Mouse (Mus musculus): ENCODE measurements around the gene Usp8.
A peak's percentile ranks its signal among the peaks of the same experiment; 100 is the strongest.

Gene Usp8

DNA sequence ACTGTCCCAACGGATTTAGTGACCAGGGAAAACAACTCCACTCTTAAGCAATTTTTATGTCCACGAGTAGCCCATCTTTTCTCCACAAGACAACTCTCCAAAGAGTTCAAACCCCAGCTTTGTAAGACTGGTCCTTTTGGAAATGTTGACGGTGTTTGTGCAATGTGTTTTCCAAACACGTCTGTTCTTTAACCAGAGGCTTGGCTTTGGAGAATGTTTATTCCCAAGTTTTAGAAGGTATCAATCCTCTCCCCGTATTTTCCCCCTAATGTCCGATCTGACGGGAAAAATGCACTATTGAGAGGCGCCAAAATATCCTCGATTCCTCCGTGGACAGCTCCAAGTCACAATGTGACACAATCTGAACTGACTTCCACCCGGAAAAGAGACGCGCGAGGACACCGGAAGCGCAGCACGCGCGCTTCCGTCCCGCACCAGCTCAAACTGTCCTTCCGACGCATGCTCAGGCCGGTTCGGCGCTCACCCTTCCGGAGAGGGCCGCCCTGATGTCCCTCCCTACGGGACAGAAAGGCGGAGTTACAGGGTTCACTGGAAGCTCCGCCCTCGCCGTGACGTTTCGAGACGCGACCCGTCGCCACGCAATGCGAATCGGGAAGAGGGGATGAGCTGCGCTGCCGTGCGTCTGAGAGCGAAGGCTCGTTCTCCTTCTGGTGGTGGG is at the start of gene Usp8:
Usp8 (plus strand) TSS at position 570 of the 679 bp plus-strand sequence.
- peak; percentile 94 for DNase-seq (ENCODE audit: low spot score)

GRCm38 (mm10) chr2:126663481-126663880 is 43.6 kb upstream of the Usp8 start:
- no peak for DNase-seq (ENCODE audit: low spot score)

GRCm38 (mm10) chr2:126665984-126666383 is 41.1 kb upstream of the Usp8 start:
- DNase-seq (ENCODE audit: low spot score), result no peak

DNA sequence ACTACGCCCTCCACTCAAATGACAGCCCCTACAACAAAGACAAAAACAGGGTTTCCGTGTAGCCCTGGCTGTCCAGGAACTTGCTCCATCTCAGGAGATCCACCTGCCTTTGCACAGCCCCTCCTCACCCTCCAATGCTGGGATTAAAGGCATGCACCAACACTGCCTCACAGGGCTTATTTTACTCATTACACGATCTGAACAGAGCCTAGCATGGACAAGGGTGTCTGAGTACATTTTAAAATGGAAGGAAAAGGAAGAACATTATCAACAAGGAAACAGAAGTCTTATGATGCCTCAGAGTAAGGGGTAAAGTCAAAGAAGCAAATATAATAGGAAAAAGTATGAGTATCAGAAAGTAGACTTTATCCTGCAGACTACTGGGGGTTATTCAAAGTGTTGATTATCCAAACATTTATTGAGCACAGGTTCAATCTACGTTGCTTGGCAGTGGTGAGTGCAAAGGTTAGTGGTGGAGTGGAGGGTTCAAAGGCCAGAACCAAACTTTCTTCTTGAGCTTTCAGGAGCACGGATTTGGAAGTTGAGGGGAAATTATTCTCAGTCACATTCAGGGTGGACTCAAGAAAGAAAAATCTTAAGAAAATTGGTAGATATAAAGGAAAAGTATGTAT is 38.4 kb upstream of the Usp8 start:
- no peak for DNase-seq (ENCODE audit: low spot score)

- no peak for DNase-seq (ENCODE audit: low spot score)
These were observed 33.5 kb upstream of the Usp8 start for GRCm38 (mm10) chr2:126673317-126674242.

- peak; percentile 26 for DNase-seq (ENCODE audit: low spot score)
These were observed 32.5 kb upstream of the Usp8 start for GRCm38 (mm10) chr2:126674441-126675168.

DNA sequence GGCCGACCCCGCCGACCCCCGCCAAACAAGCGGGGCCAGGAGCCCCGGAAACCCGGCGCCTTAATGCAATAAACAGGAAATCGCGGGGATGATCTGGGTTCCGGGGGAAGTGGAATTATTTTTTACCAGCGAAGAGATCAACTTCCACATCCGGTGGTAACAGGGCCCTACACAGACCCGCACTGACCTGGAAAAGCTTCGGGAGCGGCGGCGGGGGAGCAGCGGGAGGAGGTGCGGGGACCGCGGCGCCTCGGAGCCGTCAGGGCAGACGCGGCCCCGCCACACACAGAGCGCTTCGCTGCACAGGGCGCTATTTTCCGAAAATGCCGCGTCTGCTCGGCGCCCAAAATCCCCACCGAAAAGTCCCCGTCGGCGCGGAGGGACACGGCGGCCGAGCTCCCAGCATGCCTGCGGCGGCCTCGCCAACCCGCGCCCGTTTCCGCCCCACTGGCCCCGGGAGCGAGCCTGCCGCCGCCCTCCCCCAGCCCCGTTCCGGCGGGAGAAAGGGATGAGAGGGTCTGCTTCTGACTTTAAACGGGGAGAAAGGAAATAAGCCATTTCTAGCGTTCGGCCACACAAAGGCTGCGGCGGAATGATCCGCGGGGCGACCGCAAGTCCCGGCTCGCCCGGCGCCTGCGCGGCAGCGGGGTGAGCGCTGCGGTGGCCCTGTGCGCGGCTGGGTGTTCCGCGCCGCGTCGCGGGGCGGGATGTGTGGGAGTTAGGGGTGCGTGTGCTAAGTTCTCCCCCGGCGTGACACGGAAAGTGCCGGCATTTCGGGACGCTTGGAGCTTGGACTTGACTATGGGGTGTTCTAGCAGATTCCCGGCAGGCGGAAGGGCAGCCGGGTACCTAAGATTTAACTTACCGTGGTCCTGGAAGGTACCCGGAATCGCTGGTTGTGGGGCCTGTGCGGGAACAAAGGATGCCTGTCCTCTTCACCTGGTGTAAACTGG is 31.7 kb upstream of the Usp8 start:
- peak; percentile 79 for DNase-seq (ENCODE audit: low spot score)

GRCm38 (mm10) chr2:126676122-126676515 is 31.0 kb upstream of the Usp8 start, which contains the start of gene Gabpb1:
Gabpb1 (minus strand) TSS chr2:126676337.
- DNase-seq (ENCODE audit: low spot score), result no peak

DNA sequence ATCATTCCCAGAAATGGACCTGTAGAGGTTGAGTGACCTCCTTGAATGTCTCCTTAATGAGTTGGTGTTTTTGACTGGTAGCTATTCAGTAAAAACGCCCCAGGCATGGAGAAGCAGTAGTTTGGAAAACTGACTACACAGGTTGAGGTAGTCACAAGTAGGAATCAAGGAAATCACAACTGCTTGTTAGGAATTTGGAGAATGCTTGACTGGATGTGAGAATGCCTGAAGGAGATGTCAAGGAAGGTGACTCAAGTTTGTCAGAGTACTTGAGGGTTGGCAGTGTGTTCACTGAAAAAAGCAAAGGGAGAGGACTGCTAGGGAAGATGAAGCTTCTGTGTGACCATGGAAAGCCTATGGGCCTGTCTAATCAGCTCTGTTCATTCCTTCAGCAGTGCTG is 29.8 kb upstream of the Usp8 start:
- DNase-seq (ENCODE audit: low spot score), result no peak

- DNase-seq (ENCODE audit: low spot score), result no peak
These were observed 24.8 kb upstream of the Usp8 start for GRCm38 (mm10) chr2:126682333-126682732.

DNA sequence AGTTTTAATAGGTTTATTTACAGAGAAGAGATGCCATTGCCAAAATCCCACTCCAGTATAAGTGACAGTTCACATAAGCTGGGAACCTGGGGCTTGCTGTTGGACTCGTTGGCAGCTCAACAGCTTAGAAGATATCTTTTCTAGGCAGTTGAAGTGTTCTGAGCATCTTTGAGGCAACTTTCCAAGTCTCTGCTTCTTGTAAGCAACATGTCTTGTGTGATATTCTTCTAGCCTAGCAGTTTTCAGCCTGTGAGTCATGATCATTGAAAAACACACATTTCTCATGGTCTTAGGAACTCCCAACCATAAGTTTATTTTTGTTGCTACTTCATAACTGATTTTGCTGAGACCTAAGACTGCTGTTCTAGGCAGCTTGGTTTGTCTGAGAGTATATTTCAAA is 24.2 kb upstream of the Usp8 start:
- DNase-seq (ENCODE audit: low spot score), result no peak

DNA sequence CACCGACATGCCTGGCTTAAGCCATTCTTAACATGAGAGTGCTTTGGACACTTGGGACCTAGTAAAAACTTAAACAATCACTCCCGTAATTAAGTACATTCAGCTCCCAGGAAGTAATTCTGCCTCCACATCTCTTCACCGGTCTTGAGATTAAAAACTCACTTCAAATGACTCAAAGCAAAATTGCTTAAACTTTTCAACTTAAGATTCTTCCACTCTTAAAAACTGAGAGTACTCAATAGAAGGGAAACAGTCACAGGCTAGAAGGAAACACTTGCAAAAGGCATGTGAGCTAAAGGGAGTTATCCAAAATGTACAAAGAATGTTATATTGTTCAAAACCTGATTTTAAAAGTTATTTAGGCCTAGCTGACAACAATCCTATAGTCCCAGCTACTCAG is 15.8 kb upstream of the Usp8 start:
- DNase-seq (ENCODE audit: low spot score), result no peak

DNA sequence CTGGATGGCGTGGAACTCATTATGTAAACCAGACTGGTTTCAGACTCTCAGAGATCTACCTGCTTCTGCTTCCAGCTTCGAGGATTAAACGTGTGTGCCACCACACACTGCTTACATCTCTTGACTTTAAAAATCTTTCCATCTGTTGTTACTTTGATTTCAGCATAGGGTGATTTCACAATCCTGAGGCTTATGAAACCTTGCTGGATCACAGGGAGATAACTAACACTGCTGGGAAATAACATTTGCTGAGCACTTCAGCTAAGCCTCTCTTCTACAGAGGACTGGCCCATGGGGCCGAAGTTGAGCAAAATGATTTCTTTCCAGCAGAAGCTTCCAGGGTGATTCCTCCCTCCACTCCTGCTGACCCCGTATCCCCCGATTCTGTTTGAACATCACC is 11.8 kb upstream of the Usp8 start:
- no peak for DNase-seq (ENCODE audit: low spot score)

GRCm38 (mm10) chr2:126707438-126707779 is 281 bp downstream of the Usp8 start:
- DNase-seq (ENCODE audit: low spot score), result no peak

GRCm38 (mm10) chr2:126708361-126708760 is 1.2 kb downstream of the Usp8 start:
- no peak for DNase-seq (ENCODE audit: low spot score)

GRCm38 (mm10) chr2:126712526-126712925 is 5.4 kb downstream of the Usp8 start:
- no peak for DNase-seq (ENCODE audit: low spot score)

GRCm38 (mm10) chr2:126712950-126713349 is 5.8 kb downstream of the Usp8 start:
- DNase-seq (ENCODE audit: low spot score), result no peak

DNA sequence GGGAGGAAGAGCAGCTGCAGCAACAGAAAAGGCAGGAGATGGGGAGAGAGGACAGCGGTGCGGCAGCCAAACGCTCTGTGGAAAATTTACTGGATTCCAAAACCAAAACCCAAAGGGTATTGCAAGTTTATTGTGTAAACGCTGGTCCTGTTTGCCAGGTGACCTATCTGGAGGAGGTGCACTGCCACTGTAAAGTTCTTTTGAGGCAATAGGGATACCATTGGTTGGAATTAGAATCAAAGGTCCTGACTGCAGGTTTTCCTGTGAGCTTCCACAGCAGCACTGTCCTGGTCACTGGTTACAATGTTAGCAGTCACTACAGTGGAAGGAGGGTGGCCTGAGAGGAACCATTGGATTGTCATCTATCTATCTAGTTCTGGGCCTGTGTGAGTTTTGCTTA is 22.1 kb downstream of the Usp8 start:
- DNase-seq (ENCODE audit: low spot score), result no peak

- DNase-seq (ENCODE audit: low spot score), result no peak
These were observed 23.4 kb downstream of the Usp8 start for GRCm38 (mm10) chr2:126730502-126730901.

- DNase-seq (ENCODE audit: low spot score), result no peak
These were observed 28.4 kb downstream of the Usp8 start for GRCm38 (mm10) chr2:126735339-126736073.
